Mouse (Mus musculus): ENCODE measurements around the gene Dgkb.

The Dgkb gene

GRCm38 (mm10) chr12:38017674-38018073 lies 200.1 kb downstream of the Dgkb start:
- DNase-seq = no peak

- DNase-seq = no peak
Measured at GRCm38 (mm10) chr12:38047256-38047655, 229.7 kb downstream of the Dgkb start.

- no peak for DNase-seq
Measured at GRCm38 (mm10) chr12:38088224-38088623, 270.7 kb downstream of the Dgkb start.

- no peak for DNase-seq
Measured at GRCm38 (mm10) chr12:38111928-38112327, 294.4 kb downstream of the Dgkb start.

- DNase-seq = peak in 1 of 2 experiments; percentile 44
Measured at GRCm38 (mm10) chr12:38114990-38115615, 297.6 kb downstream of the Dgkb start.

- no peak for DNase-seq
Measured at GRCm38 (mm10) chr12:38123524-38123923, 306.0 kb downstream of the Dgkb start.

- DNase-seq = no peak
Measured at GRCm38 (mm10) chr12:38125297-38125696, 307.8 kb downstream of the Dgkb start.

- peak in 1 of 2 experiments; percentile 45 for DNase-seq
Measured at GRCm38 (mm10) chr12:38130209-38130915, 312.8 kb downstream of the Dgkb start.

- DNase-seq = no peak
Measured at GRCm38 (mm10) chr12:38136379-38136778, 318.9 kb downstream of the Dgkb start.

- DNase-seq = no peak
Measured at GRCm38 (mm10) chr12:38140039-38140438, 322.5 kb downstream of the Dgkb start.

- DNase-seq = no peak
Measured at GRCm38 (mm10) chr12:38232665-38233064, 415.1 kb downstream of the Dgkb start.

GRCm38 (mm10) chr12:38268856-38269255 lies 451.3 kb downstream of the Dgkb start:
- no peak for DNase-seq

- DNase-seq = peak; percentile 90 to 95
Measured at GRCm38 (mm10) chr12:38301497-38301896, 484.0 kb downstream of the Dgkb start.

- DNase-seq = no peak
Measured at GRCm38 (mm10) chr12:38303841-38304240, 486.3 kb downstream of the Dgkb start.

GRCm38 (mm10) chr12:38304245-38304644 lies 486.7 kb downstream of the Dgkb start:
- no peak for DNase-seq

- no peak for DNase-seq
Measured at GRCm38 (mm10) chr12:38309885-38310284, 492.4 kb downstream of the Dgkb start.

- DNase-seq = no peak
Measured at GRCm38 (mm10) chr12:38327729-38328271, 510.3 kb downstream of the Dgkb start.

GRCm38 (mm10) chr12:38328779-38329178 lies 511.3 kb downstream of the Dgkb start:
- DNase-seq = no peak

GRCm38 (mm10) chr12:38342657-38343056 lies 525.1 kb downstream of the Dgkb start:
- DNase-seq = peak; percentile 79 to 85

- no peak for DNase-seq
Measured at GRCm38 (mm10) chr12:38352481-38352880, 535.0 kb downstream of the Dgkb start.

- DNase-seq = no peak
Measured at GRCm38 (mm10) chr12:38356386-38356785, 538.9 kb downstream of the Dgkb start.

GRCm38 (mm10) chr12:38361491-38361890 lies 544.0 kb downstream of the Dgkb start:
- no peak for DNase-seq

- no peak for DNase-seq
Measured at GRCm38 (mm10) chr12:38371597-38371996, 554.1 kb downstream of the Dgkb start.

GRCm38 (mm10) chr12:38374159-38374558 lies 556.6 kb downstream of the Dgkb start:
- no peak for DNase-seq

Data from cerebellum, postnatal 36 days (tissue).